Mouse (Mus musculus) heart, adult 2 months (tissue): ENCODE measurements around the gene Bmt2. TPM values are rescaled to one million over a fixed set of nuclear protein-coding genes. Genes with fewer than 3 reads are reported as not detected.

Experiments
- DNase-seq, 2 experiments: peaks; one replicate each; pipeline ENCODE4 v3.0.0; 2021
- H3K27ac ChIP-seq: fragments of 200-600 bp; 2 replicates; pipeline ENCODE4 v1.8.1; 2022
- H3K27me3 ChIP-seq: fragments of 200-500 bp; 2 replicates; pipeline ENCODE4 v1.6.1; 2012; ENCODE audit warnings: mild to moderate bottlenecking, low read length, inconsistent platforms, mixed read lengths; ENCODE audit not compliant: control insufficient read depth, insufficient read depth
- H3K36me3 ChIP-seq: fragments of 200-500 bp; 2 replicates; pipeline ENCODE4 v1.6.1; 2012; ENCODE audit warnings: low read length, inconsistent platforms; ENCODE audit not compliant: control insufficient read depth, insufficient read depth
- H3K4me1 ChIP-seq: fragments of 200-500 bp; 2 replicates; pipeline ENCODE4 v1.6.1; 2011; ENCODE audit warnings: low read length; ENCODE audit not compliant: control insufficient read depth, insufficient read depth
- H3K4me3 ChIP-seq: fragments of 200-600 bp; 2 replicates; pipeline ENCODE4 v1.8.1; 2022
- H3K79me2 ChIP-seq: fragments of 200-500 bp; replicated peaks from 2 replicates; pipeline ENCODE4 v1.6.1; 2012; ENCODE audit warnings: mild to moderate bottlenecking, inconsistent platforms, low read length, moderate library complexity, mixed read lengths; ENCODE audit not compliant: control insufficient read depth, insufficient read depth
- H3K9ac ChIP-seq: fragments of 200-500 bp; 2 replicates; pipeline ENCODE4 v1.6.1; 2012; ENCODE audit warnings: low read depth, mild to moderate bottlenecking, control low read depth, inconsistent platforms, low read length, mixed read lengths
- CTCF ChIP-seq: fragments of 200-600 bp; IDR thresholded peaks from 2 replicates; pipeline ENCODE4 v1.8.1; 2022; ENCODE audit warnings: antibody characterized with exemption, mild to moderate bottlenecking, moderate library complexity
- EP300 ChIP-seq: fragments of 200-500 bp; IDR thresholded peaks from 2 replicates; pipeline ENCODE4 v1.6.1; 2011; ENCODE audit warnings: low read depth, low read length, control low read depth; ENCODE audit not compliant: insufficient read depth
- POLR2A ChIP-seq: fragments of 200-500 bp; IDR thresholded peaks from 2 replicates; pipeline ENCODE4 v1.6.1; 2011; ENCODE audit warnings: mild to moderate bottlenecking, low read depth, low read length, control low read depth; ENCODE audit not compliant: insufficient read depth
- WGBS: fragments of 180-500 bp; shearing (Covaris S2); methylation state at CpG from one replicate; pipeline ENCODE4 v1.1.7; 2018; 5-methylcytosine and 5-hydroxymethylcytosine counted together
- intact Hi-C: fragments of 180-260 bp; cut with DNase I; formaldehyde crosslinking; loops from one replicate; pipeline ENCODE4 v1.15.1; 2025
- long read RNA-seq: library from polyadenylated mRNA; stranded (forward); transcript quantifications from one replicate; pipeline ENCODE4 v2.0.0, GENCODE M21; 2021
- polyA plus RNA-seq: library from polyadenylated mRNA; depleted of rRNA; stranded (reverse); fragments of >200 nt; gene quantifications from 2 replicates; pipeline ENCODE4 v1.2.3, GENCODE M21; 2012; rRNA removed
- total RNA-seq, 2 experiments: library from RNA; stranded (reverse); gene quantifications; 2 replicates each; pipeline ENCODE4 v1.2.3; 2021

Bmt2 gene
- total RNA-seq (10 to 100 TPM in 1 of 2 experiments, 1 to 10 TPM in 1; 9.0 to 11.5 TPM), polyA plus RNA-seq (2.3 and 5.2 TPM in 2 replicates)
- long read RNA-seq, full-length matches to known transcripts = 5 of 6 reads
- long read RNA-seq, partial matches to known transcripts = 0 of 6 reads
- long read RNA-seq, other reads (novel, unspliced or antisense) = 1 of 6 reads

DNA sequence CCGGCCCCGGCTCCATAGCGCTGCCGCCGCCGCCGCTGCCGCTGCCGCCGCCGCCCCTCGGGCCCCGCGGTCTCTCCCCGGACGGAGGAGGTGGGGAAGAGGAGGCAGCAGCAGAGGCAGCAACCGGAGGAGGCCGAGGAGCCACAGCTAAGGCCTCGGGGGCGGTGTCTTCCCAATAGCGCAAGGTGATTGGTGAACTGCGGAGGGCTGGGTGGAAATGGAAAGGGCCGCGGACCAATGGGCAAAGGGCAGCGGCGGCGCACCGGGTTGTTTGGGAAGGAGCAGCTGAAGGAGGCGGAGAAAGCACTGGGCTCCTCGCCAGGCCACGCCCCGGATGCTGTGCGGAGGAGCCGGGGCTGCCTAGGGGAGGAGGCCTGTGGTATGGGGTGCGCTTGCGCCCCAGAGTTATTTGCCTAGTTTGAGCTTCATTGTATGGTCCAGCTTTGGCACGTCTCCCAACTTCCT, at the start of gene Bmt2:
Bmt2 (minus strand) TSS at position 149 of the 465 bp plus-strand sequence.
- intact Hi-C loops = loop anchor here (1.0 to 2.0 kb wide), 2 partner anchors 71 to 193 kb away; partner anchors contain the start of gene 2610001J05Rik
- no peaks in the 10 kb centered on the region for H3K79me2 ChIP-seq

DNA sequence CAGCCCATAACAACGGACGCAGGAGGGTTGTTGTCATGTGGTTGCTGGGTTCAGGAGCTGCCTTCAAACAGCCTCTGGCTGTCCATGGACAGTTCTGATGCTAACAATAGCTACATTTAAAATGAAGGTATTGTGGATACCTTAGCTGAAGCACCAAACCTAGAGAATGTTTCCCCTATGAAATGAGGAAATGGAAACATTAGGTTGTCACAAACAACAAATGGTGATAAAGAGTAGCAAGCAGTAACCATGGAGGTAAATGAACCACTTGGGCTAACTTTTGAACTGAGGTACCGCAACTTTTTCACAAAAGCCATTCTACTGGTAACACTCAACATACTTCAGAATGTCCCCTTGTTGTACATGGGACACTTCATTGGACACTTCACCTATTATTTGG, 44.4 kb upstream of the Bmt2 start:
- Histone ChIP-seq H3K4me3 (no peak overlapping the region), H3K27ac (no peak overlapping the region), H3K36me3 (no peaks in the 10 kb centered on the region), H3K9ac (no peak overlapping the region), H3K4me1 (no peaks in the 10 kb centered on the region), H3K27me3 (no peaks in the 10 kb centered on the region), H3K79me2 (no peaks in the 10 kb centered on the region)
- TF ChIP-seq POLR2A (no peak), EP300 (no peak), CTCF (no peak)
- DNase-seq = no peak
- intact Hi-C loops = no loop called here
- WGBS = 94% methylated on average over 3 of the region's 3 CpGs

More for the DNA sequence above, at the start of gene Bmt2:
- Histone ChIP-seq H3K27ac (peak within 1 kb of the TSS; percentile 91), H3K36me3 (peaks cover 4% of the 10 kb centered on the region; the same call in 1 of the 2 replicates), H3K9ac (peak within 1 kb of the TSS; percentile 98), H3K4me1 (peaks cover 3% of the 10 kb centered on the region), H3K4me3 (peak within 1 kb of the TSS; percentile 94), H3K27me3 (no peaks in the 10 kb centered on the region)
- DNase-seq = peak; percentile 99 to 100
- WGBS = under 1% methylated on average over 37 of the region's 37 CpGs
- TF ChIP-seq POLR2A = peak; percentile 74
- no peak for TF ChIP-seq CTCF

DNA sequence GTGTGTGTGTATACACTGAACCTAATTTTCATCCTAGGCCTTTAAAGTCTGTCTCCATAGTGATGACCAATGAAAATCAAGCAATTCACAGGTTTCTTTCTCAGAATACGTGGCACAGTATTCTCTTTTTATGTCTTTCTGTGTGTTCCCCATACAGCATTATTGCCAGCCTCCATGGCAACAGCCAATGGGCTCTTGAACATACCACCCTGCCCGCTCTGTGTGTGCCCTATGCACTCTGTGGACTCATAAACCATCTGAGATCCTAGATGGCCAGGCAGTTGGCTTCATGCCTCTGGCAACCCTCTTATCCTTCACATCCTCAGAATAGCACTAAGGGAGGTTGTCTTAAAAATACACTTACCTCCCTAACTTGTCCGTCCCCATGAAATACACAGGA, 37.1 kb upstream of the Bmt2 start:
- DNase-seq = no peak
- WGBS = 73% methylated on average over 3 of the region's 3 CpGs
- Histone ChIP-seq H3K4me1 (no peaks in the 10 kb centered on the region), H3K27ac (no peak overlapping the region), H3K36me3 (no peaks in the 10 kb centered on the region), H3K79me2 (no peaks in the 10 kb centered on the region), H3K4me3 (no peak overlapping the region), H3K27me3 (no peaks in the 10 kb centered on the region; the same call in 1 of the 2 replicates), H3K9ac (no peak overlapping the region)
- intact Hi-C loops = no loop called here
- TF ChIP-seq EP300 (no peak), POLR2A (no peak), CTCF (no peak)

DNA sequence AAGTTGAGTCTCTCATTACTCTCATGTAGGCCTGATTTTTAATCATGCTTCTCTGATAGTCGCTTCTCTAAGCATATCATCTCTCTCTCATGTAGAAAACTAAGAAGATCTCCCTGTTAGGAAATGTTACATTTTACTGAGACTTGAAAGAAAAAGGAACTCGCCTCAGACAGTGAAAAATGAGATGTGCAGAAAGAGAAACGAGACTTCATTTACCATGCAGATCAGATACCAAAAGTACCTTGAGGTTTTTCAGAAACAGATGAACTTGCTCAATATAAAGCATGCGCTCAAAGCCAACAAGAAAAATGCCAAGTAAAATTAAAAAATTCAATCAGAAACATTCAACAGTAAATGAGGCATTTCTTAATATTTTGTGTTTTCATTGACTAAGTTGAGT, 19.1 kb upstream of the Bmt2 start:
- H3K79me2 ChIP-seq = no peaks in the 10 kb centered on the region
- H3K9ac ChIP-seq = no peak overlapping the region
- H3K4me1 ChIP-seq = no peaks in the 10 kb centered on the region
- H3K27me3 ChIP-seq = no peaks in the 10 kb centered on the region
- no peak for DNase-seq
- H3K4me3 ChIP-seq = no peak overlapping the region
- intact Hi-C loops = no loop called here
- TF ChIP-seq POLR2A = no peak
- TF ChIP-seq EP300 = no peak
- TF ChIP-seq CTCF = no peak
- H3K27ac ChIP-seq = no peak overlapping the region
- 73% methylated on average over 4 of the region's 4 CpGs for WGBS
- no peaks in the 10 kb centered on the region; the same call in 1 of the 2 replicates for H3K36me3 ChIP-seq

DNA sequence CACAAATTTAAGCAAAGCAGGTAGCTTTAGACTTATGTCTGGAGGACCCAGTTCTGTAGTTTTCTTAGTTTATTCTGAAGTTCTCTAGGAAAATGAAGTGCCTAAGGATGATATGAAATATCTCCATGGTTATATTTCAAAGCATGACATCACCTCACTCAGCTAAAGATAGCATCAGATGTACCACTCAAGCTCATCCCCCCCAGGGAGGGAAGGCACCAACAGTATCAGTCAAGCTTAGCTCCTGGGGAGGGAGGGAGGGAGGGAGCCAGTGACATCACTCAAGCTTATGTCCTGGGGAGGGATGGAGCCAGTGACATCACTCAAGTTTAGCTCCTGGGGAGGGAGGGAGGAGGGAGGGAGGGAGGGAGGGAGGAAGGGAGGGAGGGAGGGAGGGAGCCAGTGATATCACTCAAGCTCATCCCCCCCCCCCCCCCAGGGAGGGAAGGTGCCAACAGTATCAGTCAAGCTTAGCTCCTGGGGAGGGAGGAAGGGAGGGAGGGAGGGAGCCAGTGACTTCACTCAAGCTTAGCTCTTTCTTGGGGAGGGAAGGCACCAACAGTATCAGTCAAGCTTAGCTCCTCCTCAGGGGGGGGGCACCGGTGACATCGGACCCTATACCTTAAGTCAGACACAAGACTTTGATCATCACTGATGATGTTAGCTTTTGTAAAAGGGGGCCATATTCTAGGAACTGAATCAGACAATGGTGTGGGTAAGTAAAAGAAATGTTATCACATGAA, 17.5 kb upstream of the Bmt2 start:
- intact Hi-C loops = no loop called here

More for the DNA sequence above, 17.5 kb upstream of the Bmt2 start:
- WGBS = 72% methylated on average over 2 of the region's 2 CpGs
- Histone ChIP-seq H3K4me1 (no peaks in the 10 kb centered on the region; the same call in 1 of the 2 replicates), H3K9ac (no peak overlapping the region), H3K4me3 (no peak overlapping the region), H3K36me3 (no peaks in the 10 kb centered on the region; the same call in 1 of the 2 replicates), H3K79me2 (no peaks in the 10 kb centered on the region), H3K27me3 (no peaks in the 10 kb centered on the region), H3K27ac (no peak overlapping the region)
- no peak for DNase-seq
- TF ChIP-seq CTCF (no peak), EP300 (no peak), POLR2A (no peak)
